ENCODE assay signal across 19 mouse cellular contexts in genomic region chr8:60277211-60277801, GRCm38 (mm10).
"Had no signal": no experiment of that assay in that cellular context is flagged by ENCODE, and none has a peak within 500 bp of the region (broad histone marks: within the 10 kb centered on the region; RNA-seq: fewer than 3 reads in every experiment).

No protein-coding gene starts in this region.

- H3K27ac ChIP-seq: kidney, embryonic 15.5 days; left cerebral cortex, adult 2 months; liver, embryonic 13.5 days; midbrain, embryonic 13.5 days; neural tube, embryonic 12.5 days; stomach, embryonic 15.5 days had no signal

- H3K27me3 ChIP-seq: kidney, embryonic 15.5 days; liver, embryonic 13.5 days; midbrain, embryonic 13.5 days; neural tube, embryonic 12.5 days; stomach, embryonic 15.5 days had no signal

- H3K4me3 ChIP-seq: kidney, embryonic 15.5 days; left cerebral cortex, adult 2 months; liver, embryonic 13.5 days; midbrain, embryonic 13.5 days; neural tube, embryonic 12.5 days; stomach, embryonic 15.5 days had no signal

- DNase-seq: kidney, adult 11 months; kidney, adult 8-10 months; kidney, postnatal 10 days; kidney, postnatal 36 days; layer of hippocampus, postnatal 36 days; liver, embryonic 13.5 days; lung, adult 2 months; lung, postnatal 14 days; lung, postnatal 4 days; retina, postnatal 1 day; right cerebral cortex, postnatal 25 days; spleen, adult 18-20 months; thymus, adult 18-20 months; thymus, postnatal 36 days had no signal

- H3K4me1 ChIP-seq: kidney, embryonic 15.5 days; liver, embryonic 13.5 days; midbrain, embryonic 13.5 days; neural tube, embryonic 12.5 days; stomach, embryonic 15.5 days had no signal

- H3K9me3 ChIP-seq: kidney, embryonic 15.5 days; liver, embryonic 13.5 days; midbrain, embryonic 13.5 days; neural tube, embryonic 12.5 days; stomach, embryonic 15.5 days had no signal

- H3K4me2 ChIP-seq: kidney, embryonic 15.5 days; liver, embryonic 13.5 days; midbrain, embryonic 13.5 days; neural tube, embryonic 12.5 days; stomach, embryonic 15.5 days had no signal

- H3K36me3 ChIP-seq: kidney, embryonic 15.5 days; liver, embryonic 13.5 days; midbrain, embryonic 13.5 days; neural tube, embryonic 12.5 days; stomach, embryonic 15.5 days had no signal

- H3K9ac ChIP-seq: kidney, embryonic 15.5 days; liver, embryonic 13.5 days; midbrain, embryonic 13.5 days; neural tube, embryonic 12.5 days; stomach, embryonic 15.5 days had no signal

- ATAC-seq: midbrain, embryonic 13.5 days had no signal
